18 mouse cellular contexts compared by ENCODE assay signal in genomic region chr13:56626524-56626923, GRCm38 (mm10). TPM values are rescaled to one million over a fixed set of nuclear protein-coding genes. Genes with fewer than 3 reads are reported as not detected.
DNase-seq lines count a peak whose midpoint lies in the region; ATAC-seq and TF ChIP-seq lines count a peak whose summit lies in the region.
"Had no signal": no experiment of that assay in that cellular context is flagged by ENCODE, and none has a peak within 500 bp of the region (broad histone marks: within the 10 kb centered on the region; RNA-seq: fewer than 3 reads in every experiment).

No protein-coding gene starts in this region.

- in situ Hi-C loops in Patski (cut with MboI; ENCODE audit: low pct_unique_long_range_greater_than_20kb), result loop anchor here (25.0 kb wide), 1 partner anchor 636 kb away; no protein-coding TSS in a partner anchor

- H3K27me3 ChIP-seq in Patski, result no peaks in the 10 kb centered on the region
- H3K27me3 ChIP-seq: embryonic facial prominence, embryonic 13.5 days; heart, embryonic 13.5 days had no signal

- intact Hi-C loops in heart, postnatal 25 days (cut with DNase I), result no loop called here

- CTCF ChIA-PET in Patski (lab: Charles Lee), result interaction anchor here (0.6 kb wide), 1 partner anchor 13 kb away, joined by 3 read pairs; no protein-coding TSS in a partner anchor

- DNase-seq in heart, adult 11 months, result peak; percentile 97
- DNase-seq in heart, postnatal 25 days (ENCODE audit: low spot score), result no peak
- DNase-seq in 3134 (ENCODE audit: extremely low read depth, insufficient read length, low spot score) (peak; percentile 53), Patski (ENCODE audit: low read depth, low spot score) (no peak), MN1 (ENCODE audit: low spot score) (no peak)
- peak; percentile 70 for DNase-seq in lung, postnatal 25 days (ENCODE audit: low spot score)
- DNase-seq in urinary bladder, adult 18-20 months (ENCODE audit: low spot score in 2 of 2), result no peak
- DNase-seq: adrenal gland, adult 2 months; cerebellum, adult 8-10 months; heart, postnatal 4 days; layer of hippocampus, adult 9-11 months; right cerebral cortex, postnatal 25 days; thymus, postnatal 14 days had no signal

- peak; percentile 28 for ATAC-seq in Patski
- ATAC-seq in cerebellum, adult (ENCODE audit: insufficient number of reproducible peaks, low FRiP score, low TSS enrichment), result no peak
- ATAC-seq: CD4-positive, CD25-positive, alpha-beta regulatory T cell, adult 4 months had no signal

- TF ChIP-seq CTCF in Patski (IDR thresholded peaks at IDR 0.05), result no peak

- POLR2A ChIA-PET in Patski (lab: Charles Lee), result interaction anchor here (0.8 kb wide), 1 partner anchor 12 kb away, joined by 3 read pairs; no protein-coding TSS in a partner anchor

RNA-seq across cellular contexts. Expression of gene Tgfbi, which starts 17.2 kb away (rescaled TPM):
- 10 to 100 TPM; 19.3 to 23.4 TPM for total RNA-seq in heart, postnatal 25 days (2021)
- polyA plus RNA-seq in Patski (2021), result 0.04 TPM
- total RNA-seq: G1E had no signal

Comparison
In these comparisons a context has a peak if more than half of its experiments do, and no peak if none do; other contexts are left out.
1. DNase-seq: peak in heart, adult 11 months (single experiment), 3134 (single experiment) and lung, postnatal 25 days (single experiment); none in heart, postnatal 25 days (single experiment), Patski (single experiment), MN1 (single experiment) and urinary bladder, adult 18-20 months (0 of 2).